Mouse (Mus musculus): Measurements from ENCODE around the gene Psmb1. TPM values are rescaled to one million over a fixed set of nuclear protein-coding genes. Genes with fewer than 3 reads are reported as not detected.
"Not testable (repeated sequence)": the region's sequence is repeated elsewhere in the genome, so short reads cannot be mapped to it uniquely, and the experiment has no call there.

Psmb1 gene
- 219 and 233 TPM in 2 replicates for polyA plus RNA-seq (2016; fragmentation: Nextera tagmentation; extraction: Ambion mirVana)

- ATAC-seq (ENCODE audit: low FRiP score): peak; percentile 94
These were observed at the start of gene Psmb1, which contains the start of gene Tbp for GRCm38 (mm10) chr17:15499656-15500394. Gene Psmb1 (minus strand): TSS chr17:15499751. Gene Tbp (plus strand): TSS chr17:15499888.

GRCm38 (mm10) chr17:15546440-15546839 lies 46.9 kb upstream of the Psmb1 start:
- peaks cover 5% of the 10 kb centered on the region; the same call in 1 of the 2 replicates for H3K9me3 ChIP-seq (replicated peaks)
- H3K4me3 ChIP-seq: no peak overlapping the region
- no peaks in the 10 kb centered on the region for H3K27me3 ChIP-seq
- no peaks in the 10 kb centered on the region for H3K4me1 ChIP-seq
- H3K9ac ChIP-seq: no peak overlapping the region
- H3K27ac ChIP-seq: no peak overlapping the region
- H3K4me2 ChIP-seq (replicated peaks): no peak overlapping the region
- H3K36me3 ChIP-seq: no peaks in the 10 kb centered on the region
- no peak for ATAC-seq (ENCODE audit: low FRiP score)
- WGBS: 72% methylated on average over 4 of the region's 4 CpGs

More at GRCm38 (mm10) chr17:15499656-15500394, at the start of gene Psmb1, which contains the start of gene Tbp:
- peak within 1 kb of the TSS; percentile 81 for H3K4me2 ChIP-seq (replicated peaks)
- peaks cover 35% of the 10 kb centered on the region for H3K4me1 ChIP-seq
- under 1% methylated on average over 63 of the region's 63 CpGs for WGBS
- peaks cover 15% of the 10 kb centered on the region for H3K36me3 ChIP-seq
- H3K9ac ChIP-seq: peak within 1 kb of the TSS; percentile 84
- no peaks in the 10 kb centered on the region for H3K9me3 ChIP-seq (replicated peaks)
- peak within 1 kb of the TSS; percentile 96 for H3K27ac ChIP-seq
- H3K27me3 ChIP-seq: no peaks in the 10 kb centered on the region
- peak within 1 kb of the TSS; percentile 96 for H3K4me3 ChIP-seq

GRCm38 (mm10) chr17:15543868-15544267 lies 44.3 kb upstream of the Psmb1 start:
- H3K4me1 ChIP-seq; H3K27me3 ChIP-seq; H3K9ac ChIP-seq; ATAC-seq (ENCODE audit: low FRiP score); H3K4me3 ChIP-seq; H3K36me3 ChIP-seq; H3K27ac ChIP-seq; H3K9me3 ChIP-seq (replicated peaks); H3K4me2 ChIP-seq (replicated peaks): not testable (repeated sequence)
- WGBS: 56% methylated on average over 4 of the region's 4 CpGs

- ATAC-seq (ENCODE audit: low FRiP score): no peak
- Histone ChIP-seq H3K4me2 (replicated peaks) (no peak overlapping the region), H3K4me3 (no peak overlapping the region), H3K36me3 (no peaks in the 10 kb centered on the region), H3K9ac (no peak overlapping the region), H3K4me1 (no peaks in the 10 kb centered on the region), H3K9me3 (replicated peaks) (peaks cover 5% of the 10 kb centered on the region; the same call in 1 of the 2 replicates), H3K27me3 (peaks cover 11% of the 10 kb centered on the region), H3K27ac (no peak overlapping the region)
- 73% methylated on average over 4 of the region's 4 CpGs for WGBS
These were observed 40.8 kb upstream of the Psmb1 start for GRCm38 (mm10) chr17:15540309-15540708.

GRCm38 (mm10) chr17:15536457-15536904 lies 36.9 kb upstream of the Psmb1 start:
- ATAC-seq (ENCODE audit: low FRiP score): peak; percentile 58; the same call in 1 of the 2 replicates
- no peaks in the 10 kb centered on the region for H3K36me3 ChIP-seq
- peak overlapping the region; percentile 50 for H3K4me3 ChIP-seq
- H3K27ac ChIP-seq: no peak overlapping the region
- peaks cover 18% of the 10 kb centered on the region for H3K27me3 ChIP-seq
- peak overlapping the region; percentile 89 for H3K4me2 ChIP-seq (replicated peaks)
- under 1% methylated on average over 32 of the region's 33 CpGs for WGBS
- no peaks in the 10 kb centered on the region for H3K9me3 ChIP-seq (replicated peaks)
- H3K9ac ChIP-seq: peak overlapping the region; percentile 62
- H3K4me1 ChIP-seq: no peaks in the 10 kb centered on the region

GRCm38 (mm10) chr17:15535943-15536342 lies 36.4 kb upstream of the Psmb1 start:
- H3K9me3 ChIP-seq (replicated peaks): no peaks in the 10 kb centered on the region
- ATAC-seq (ENCODE audit: low FRiP score): no peak
- 17% methylated on average over 8 of the region's 8 CpGs for WGBS
- no peak overlapping the region for H3K27ac ChIP-seq
- H3K9ac ChIP-seq: peak overlapping the region; percentile 62
- H3K4me3 ChIP-seq: peak overlapping the region; percentile 50
- peaks cover 18% of the 10 kb centered on the region for H3K27me3 ChIP-seq
- peak overlapping the region; percentile 89 for H3K4me2 ChIP-seq (replicated peaks)
- no peaks in the 10 kb centered on the region for H3K4me1 ChIP-seq
- H3K36me3 ChIP-seq: no peaks in the 10 kb centered on the region

- Histone ChIP-seq H3K4me1 (no peaks in the 10 kb centered on the region), H3K27me3 (peaks cover 18% of the 10 kb centered on the region), H3K4me2 (replicated peaks) (no peak overlapping the region), H3K9ac (no peak overlapping the region), H3K4me3 (no peak overlapping the region), H3K27ac (no peak overlapping the region), H3K9me3 (replicated peaks) (no peaks in the 10 kb centered on the region), H3K36me3 (no peaks in the 10 kb centered on the region)
- ATAC-seq (ENCODE audit: low FRiP score): no peak
- WGBS: 68% methylated on average over 11 of the region's 11 CpGs
These were observed 35.7 kb upstream of the Psmb1 start for GRCm38 (mm10) chr17:15535162-15535800.

- H3K27me3 ChIP-seq: peaks cover 5% of the 10 kb centered on the region
- no peak overlapping the region for H3K4me3 ChIP-seq
- peaks cover 14% of the 10 kb centered on the region for H3K4me1 ChIP-seq
- H3K9me3 ChIP-seq (replicated peaks): no peaks in the 10 kb centered on the region
- H3K4me2 ChIP-seq (replicated peaks): no peak overlapping the region
- H3K27ac ChIP-seq: no peak overlapping the region
- no peak overlapping the region for H3K9ac ChIP-seq
- WGBS: 6% methylated on average over 5 of the region's 5 CpGs
- peaks cover 4% of the 10 kb centered on the region; the same call in 1 of the 2 replicates for H3K36me3 ChIP-seq
- ATAC-seq (ENCODE audit: low FRiP score): no peak
These were observed 30.6 kb upstream of the Psmb1 start for GRCm38 (mm10) chr17:15530141-15530540.

- Histone ChIP-seq H3K27me3 (no peaks in the 10 kb centered on the region), H3K9me3 (replicated peaks) (no peaks in the 10 kb centered on the region), H3K9ac (no peak overlapping the region), H3K4me3 (no peak overlapping the region), H3K4me1 (peaks cover 14% of the 10 kb centered on the region), H3K36me3 (peaks cover 15% of the 10 kb centered on the region), H3K4me2 (replicated peaks) (no peak overlapping the region), H3K27ac (no peak overlapping the region)
- WGBS: 87% methylated on average over 2 of the region's 2 CpGs
- ATAC-seq (ENCODE audit: low FRiP score): no peak
These were observed 29.3 kb upstream of the Psmb1 start for GRCm38 (mm10) chr17:15528887-15529286.

GRCm38 (mm10) chr17:15527811-15528136 lies 28.2 kb upstream of the Psmb1 start:
- peak overlapping the region; percentile 89; the same call in 1 of the 2 replicates for H3K27ac ChIP-seq
- peak overlapping the region; percentile 72 for H3K4me2 ChIP-seq (replicated peaks)
- peak overlapping the region; percentile 94 for H3K4me3 ChIP-seq
- H3K9me3 ChIP-seq (replicated peaks): no peaks in the 10 kb centered on the region
- H3K9ac ChIP-seq: peak overlapping the region; percentile 92
- 59% methylated on average over 3 of the region's 3 CpGs for WGBS
- no peaks in the 10 kb centered on the region for H3K27me3 ChIP-seq
- no peak for ATAC-seq (ENCODE audit: low FRiP score)
- H3K36me3 ChIP-seq: peaks cover 17% of the 10 kb centered on the region
- peaks cover 14% of the 10 kb centered on the region for H3K4me1 ChIP-seq

- Histone ChIP-seq H3K9me3 (replicated peaks) (no peaks in the 10 kb centered on the region), H3K4me2 (replicated peaks) (peak within 1 kb of the TSS; percentile 72), H3K4me1 (peaks cover 14% of the 10 kb centered on the region), H3K9ac (peak within 1 kb of the TSS; percentile 92), H3K27me3 (no peaks in the 10 kb centered on the region), H3K27ac (peak within 1 kb of the TSS; percentile 89), H3K36me3 (peaks cover 20% of the 10 kb centered on the region), H3K4me3 (peak within 1 kb of the TSS; percentile 94)
- ATAC-seq (ENCODE audit: low FRiP score): peak; percentile 98
- WGBS: 1% methylated on average over 55 of the region's 55 CpGs
These were observed 27.6 kb upstream of the Psmb1 start, which contains the start of gene Pdcd2 for GRCm38 (mm10) chr17:15526986-15527810. Gene Pdcd2 (minus strand): TSS chr17:15527301.

GRCm38 (mm10) chr17:15526304-15526703 lies 26.8 kb upstream of the Psmb1 start:
- Histone ChIP-seq H3K4me2 (replicated peaks) (peak overlapping the region; percentile 72), H3K4me3 (peak overlapping the region; percentile 94), H3K36me3 (peaks cover 29% of the 10 kb centered on the region), H3K4me1 (peaks cover 14% of the 10 kb centered on the region), H3K9me3 (replicated peaks) (no peaks in the 10 kb centered on the region), H3K27ac (no peak overlapping the region), H3K27me3 (no peaks in the 10 kb centered on the region), H3K9ac (peak overlapping the region; percentile 92)
- ATAC-seq (ENCODE audit: low FRiP score): no peak
- 16% methylated on average over 10 of the region's 10 CpGs for WGBS

Data from hindbrain, embryonic 12.5 days (tissue).